Mouse (Mus musculus) limb, embryonic 14.5 days (tissue): ENCODE results near the gene Stk11ip. TPM values are rescaled to one million over a fixed set of nuclear protein-coding genes. Genes with fewer than 3 reads are reported as not detected.

ENCODE experiments used
- ATAC-seq: fragments of 200-750 bp; cut with Nextera tagmentation; 2 replicates; pipeline ENCODE4 v1.8.0; 2017; ENCODE audit warnings: low read depth, moderate number of reproducible peaks, moderate TSS enrichment; ENCODE audit not compliant: low FRiP score
- DNase-seq: peaks from one replicate; pipeline ENCODE4 v3.0.0-alpha.2; 2015; ENCODE audit warnings: low spot score
- H3K27ac ChIP-seq: fragments of 300-500 bp; sonication (generic); replicated peaks from 2 replicates; pipeline ENCODE4 v1.5.1; 2014; ENCODE audit warnings: low read depth, mild to moderate bottlenecking, low read length, moderate library complexity, mixed read lengths
- H3K27me3 ChIP-seq: fragments of 300-500 bp; sonication (generic); 2 replicates; pipeline ENCODE4 v1.6.1; 2014; ENCODE audit warnings: low read length, mixed read lengths; ENCODE audit not compliant: control insufficient read depth, insufficient read depth
- H3K36me3 ChIP-seq: fragments of 300-500 bp; sonication (generic); 2 replicates; pipeline ENCODE4 v1.6.1; 2014; ENCODE audit warnings: mild to moderate bottlenecking, low read length, moderate library complexity, mixed read lengths; ENCODE audit not compliant: control insufficient read depth, insufficient read depth
- H3K4me1 ChIP-seq: fragments of 300-500 bp; sonication (generic); 2 replicates; pipeline ENCODE4 v1.6.1; 2014; ENCODE audit warnings: antibody characterized with exemption, low read length, mixed read lengths; ENCODE audit not compliant: control insufficient read depth, insufficient read depth
- H3K4me2 ChIP-seq: fragments of 300-500 bp; sonication (generic); replicated peaks from 2 replicates; pipeline ENCODE4 v1.6.1; 2014; ENCODE audit warnings: low read depth, mild to moderate bottlenecking, low read length, moderate library complexity; ENCODE audit not compliant: severe bottlenecking
- H3K4me3 ChIP-seq: fragments of 300-500 bp; sonication (generic); replicated peaks from 2 replicates; pipeline ENCODE4 v1.5.1; 2014; ENCODE audit warnings: low read length
- H3K9ac ChIP-seq: fragments of 300-500 bp; sonication (generic); 2 replicates; pipeline ENCODE4 v1.6.1; 2014; ENCODE audit warnings: mild to moderate bottlenecking, low read depth, low read length, moderate library complexity; ENCODE audit not compliant: severe bottlenecking
- H3K9me3 ChIP-seq: fragments of 300-500 bp; sonication (generic); 2 replicates; pipeline ENCODE4 v1.6.1; 2016; ENCODE audit warnings: low read length; ENCODE audit not compliant: control insufficient read depth
- POLR2A ChIP-seq: fragments of 200-500 bp; IDR thresholded peaks from 2 replicates; pipeline ENCODE4 v1.8.0; 2012; ENCODE audit warnings: inconsistent platforms, mild to moderate bottlenecking, moderate library complexity, borderline replicate concordance; ENCODE audit not compliant: insufficient read depth, insufficient read length; ENCODE audit errors: extremely low read depth
- WGBS: fragments of 180-500 bp; shearing (Covaris S2); extraction: QIAGEN DNeasy Blood & Tissue Kit; methylation state at CpG from one replicate; pipeline ENCODE4 v1.1.7; 2014; 5-methylcytosine and 5-hydroxymethylcytosine counted together
- polyA plus RNA-seq, 2 experiments: library from polyadenylated mRNA; depleted of rRNA in 1 of 2; stranded (reverse) in 1 of 2; unstranded in 1 of 2; fragments of >200 nt; fragmentation: Nextera tagmentation in 1 of 2; extraction: Ambion mirVana in 1 of 2; gene quantifications; 2 replicates each; pipeline versions ENCODE4 v1.2.1 to v1.2.3; 2012 to 2014

Stk11ip gene
- polyA plus RNA-seq, 2 experiments = 15.4 to 37.2 TPM

GRCm38 (mm10) chr1:75564916-75565315 lies 43.6 kb downstream of the Stk11ip start:
- Histone ChIP-seq H3K9ac (no peak overlapping the region), H3K27me3 (no peaks in the 10 kb centered on the region), H3K4me3 (no peak overlapping the region), H3K4me2 (no peak overlapping the region), H3K9me3 (no peaks in the 10 kb centered on the region), H3K4me1 (peaks cover under 1% of the 10 kb centered on the region; the same call in 1 of the 2 replicates), H3K36me3 (no peaks in the 10 kb centered on the region), H3K27ac (no peak overlapping the region)
- TF ChIP-seq POLR2A = no peak
- no peak for DNase-seq
- no peak for ATAC-seq
- 64% methylated on average over 5 of the region's 5 CpGs for WGBS

- WGBS = 70% methylated on average over 9 of the region's 9 CpGs
- DNase-seq (no peak), ATAC-seq (no peak)
- H3K4me1 ChIP-seq = no peaks in the 10 kb centered on the region
- H3K36me3 ChIP-seq = no peaks in the 10 kb centered on the region
- H3K9me3 ChIP-seq = no peaks in the 10 kb centered on the region
- no peak overlapping the region for H3K9ac ChIP-seq
- no peak overlapping the region for H3K4me3 ChIP-seq
- no peaks in the 10 kb centered on the region for H3K27me3 ChIP-seq
- no peak overlapping the region for H3K4me2 ChIP-seq
- no peak for TF ChIP-seq POLR2A
- no peak overlapping the region for H3K27ac ChIP-seq
Measured at GRCm38 (mm10) chr1:75565616-75566015, 44.3 kb downstream of the Stk11ip start.

- Histone ChIP-seq H3K9me3 (no peaks in the 10 kb centered on the region), H3K9ac (no peak overlapping the region), H3K36me3 (no peaks in the 10 kb centered on the region), H3K27ac (no peak overlapping the region), H3K4me3 (no peak overlapping the region), H3K4me1 (no peaks in the 10 kb centered on the region), H3K27me3 (no peaks in the 10 kb centered on the region), H3K4me2 (no peak overlapping the region)
- DNase-seq (no peak), ATAC-seq (no peak)
- no peak for TF ChIP-seq POLR2A
- WGBS = 62% methylated on average over 6 of the region's 6 CpGs
Measured at GRCm38 (mm10) chr1:75570403-75570802, 49.1 kb downstream of the Stk11ip start.

- Histone ChIP-seq H3K27me3 (no peaks in the 10 kb centered on the region), H3K9me3 (no peaks in the 10 kb centered on the region), H3K4me2 (no peak overlapping the region), H3K36me3 (no peaks in the 10 kb centered on the region), H3K9ac (no peak overlapping the region), H3K27ac (no peak overlapping the region), H3K4me3 (no peak overlapping the region), H3K4me1 (no peaks in the 10 kb centered on the region)
- 71% methylated on average over 6 of the region's 6 CpGs for WGBS
- no peak for DNase-seq
- no peak for TF ChIP-seq POLR2A
- no peak for ATAC-seq
Measured at GRCm38 (mm10) chr1:75572776-75573175, 51.4 kb downstream of the Stk11ip start.

GRCm38 (mm10) chr1:75573715-75574114 lies 52.4 kb downstream of the Stk11ip start:
- no peak for TF ChIP-seq POLR2A
- no peaks in the 10 kb centered on the region for H3K27me3 ChIP-seq
- H3K4me3 ChIP-seq = no peak overlapping the region
- H3K4me2 ChIP-seq = no peak overlapping the region
- H3K27ac ChIP-seq = no peak overlapping the region
- H3K36me3 ChIP-seq = no peaks in the 10 kb centered on the region
- H3K4me1 ChIP-seq = no peaks in the 10 kb centered on the region
- no peaks in the 10 kb centered on the region for H3K9me3 ChIP-seq
- WGBS = 89% methylated on average over 7 of the region's 7 CpGs
- ATAC-seq = no peak
- no peak for DNase-seq
- H3K9ac ChIP-seq = no peak overlapping the region

- Histone ChIP-seq H3K27me3 (no peaks in the 10 kb centered on the region), H3K4me1 (no peaks in the 10 kb centered on the region), H3K9me3 (no peaks in the 10 kb centered on the region), H3K4me3 (no peak overlapping the region), H3K36me3 (no peaks in the 10 kb centered on the region), H3K9ac (no peak overlapping the region), H3K27ac (no peak overlapping the region), H3K4me2 (no peak overlapping the region)
- ATAC-seq (no peak), DNase-seq (no peak)
- no peak for TF ChIP-seq POLR2A
- 69% methylated on average over 17 of the region's 17 CpGs for WGBS
Measured at GRCm38 (mm10) chr1:75574476-75575310, 53.4 kb downstream of the Stk11ip start.
